Mouse (Mus musculus) stomach, postnatal 0 days (tissue): Measurements from ENCODE around the gene Elf2.

Source experiments
- CTCF ChIP-seq: IDR thresholded peaks from 2 replicates; pipeline ENCODE4 v1.5.1; 2016; ENCODE audit warnings: antibody characterized with exemption, low read depth, mild to moderate bottlenecking, moderate library complexity
- EP300 ChIP-seq: optimal IDR thresholded peaks from 2 replicates; pipeline ENCODE3; 2016; ENCODE audit warnings: antibody characterized with exemption

DNA sequence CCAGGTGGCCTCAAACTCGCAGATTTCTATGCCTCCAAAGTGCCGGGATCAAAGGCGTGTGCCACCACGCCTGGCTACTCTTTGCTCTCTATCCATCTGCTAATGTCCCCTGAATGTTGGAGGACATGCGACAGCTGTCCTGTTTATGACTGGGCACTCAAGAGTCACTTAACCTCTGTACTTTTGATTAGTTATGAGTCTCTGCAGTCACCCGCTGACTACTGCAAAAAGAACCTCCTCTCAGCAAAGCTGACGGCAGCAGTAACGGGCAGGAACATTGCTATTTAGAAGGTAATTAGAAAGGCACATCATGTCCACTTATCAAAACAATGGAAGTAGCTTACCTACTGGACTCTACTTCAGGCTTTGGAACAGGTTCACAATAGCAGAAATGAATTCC, 118.6 kb downstream of the Elf2 start:
- TF ChIP-seq CTCF (no peak), EP300 (no peak)
